Mouse (Mus musculus) urinary bladder, postnatal 4 days (tissue): ENCODE data around the gene Grm3.

Experiments used
- DNase-seq, 2 experiments: peaks; one replicate each; pipeline ENCODE4 v3.0.0; 2021 to 2022; ENCODE audit warnings: low spot score in 2 of 2

Grm3 gene

DNA sequence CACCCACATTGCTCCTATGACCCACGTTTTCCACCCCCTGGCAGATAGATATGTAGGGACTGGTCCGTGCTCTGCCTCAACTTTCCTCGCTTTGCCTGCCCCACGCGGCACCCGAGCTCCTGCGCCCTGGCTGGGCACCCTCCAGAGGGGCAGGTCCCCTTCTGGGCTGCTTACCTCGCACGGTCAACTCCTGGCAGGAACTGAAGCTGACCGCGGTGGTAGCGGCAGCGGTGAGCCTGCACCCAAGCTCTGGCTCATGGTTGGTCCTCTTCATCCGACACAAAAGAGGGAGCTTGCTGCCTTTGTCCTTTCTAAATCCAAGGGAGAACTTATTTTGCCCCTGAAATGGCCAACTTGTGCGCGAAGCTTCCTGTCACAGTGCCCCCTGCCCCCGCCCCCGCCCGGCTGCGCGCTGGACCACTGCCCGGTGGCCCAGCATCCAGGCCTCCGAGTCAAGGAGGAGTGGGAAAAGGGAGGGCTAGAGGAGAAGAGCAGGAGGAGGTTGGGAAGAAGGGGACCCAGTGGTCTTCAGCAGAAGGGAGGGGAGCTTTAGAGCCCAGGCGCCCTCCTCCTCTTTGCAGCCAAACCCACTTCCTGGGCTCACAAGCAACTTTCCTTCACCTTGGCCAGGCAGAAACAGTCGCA, at the start of gene Grm3:
TSS of gene Grm3 (minus strand) at position 215 of the 645 bp plus-strand sequence.
- DNase-seq, result no peak

GRCm38 (mm10) chr5:9755751-9756150, 30.8 kb upstream of the Grm3 start:
- no peak for DNase-seq

DNA sequence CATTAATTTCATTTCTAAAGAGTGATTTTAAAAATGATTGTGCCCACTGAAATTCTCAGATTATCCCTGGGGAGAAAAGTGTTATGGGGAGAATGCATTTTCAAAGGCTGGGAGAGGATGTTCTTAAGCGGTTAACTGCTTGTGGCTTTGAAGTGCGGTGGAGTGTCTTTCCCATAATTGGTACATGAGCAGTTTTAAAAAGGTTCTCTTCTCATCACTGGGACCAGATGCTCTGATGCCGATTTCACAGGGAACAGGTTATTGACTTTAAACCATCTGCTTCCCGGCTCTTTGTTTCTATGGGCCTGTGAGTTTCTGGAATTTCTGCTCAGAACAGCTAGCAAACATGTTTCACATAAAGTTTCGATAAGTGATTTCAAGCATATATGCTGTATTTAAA, 23.2 kb upstream of the Grm3 start:
- no peak for DNase-seq

GRCm38 (mm10) chr5:9744120-9744519, 19.1 kb upstream of the Grm3 start:
- DNase-seq, result no peak

DNA sequence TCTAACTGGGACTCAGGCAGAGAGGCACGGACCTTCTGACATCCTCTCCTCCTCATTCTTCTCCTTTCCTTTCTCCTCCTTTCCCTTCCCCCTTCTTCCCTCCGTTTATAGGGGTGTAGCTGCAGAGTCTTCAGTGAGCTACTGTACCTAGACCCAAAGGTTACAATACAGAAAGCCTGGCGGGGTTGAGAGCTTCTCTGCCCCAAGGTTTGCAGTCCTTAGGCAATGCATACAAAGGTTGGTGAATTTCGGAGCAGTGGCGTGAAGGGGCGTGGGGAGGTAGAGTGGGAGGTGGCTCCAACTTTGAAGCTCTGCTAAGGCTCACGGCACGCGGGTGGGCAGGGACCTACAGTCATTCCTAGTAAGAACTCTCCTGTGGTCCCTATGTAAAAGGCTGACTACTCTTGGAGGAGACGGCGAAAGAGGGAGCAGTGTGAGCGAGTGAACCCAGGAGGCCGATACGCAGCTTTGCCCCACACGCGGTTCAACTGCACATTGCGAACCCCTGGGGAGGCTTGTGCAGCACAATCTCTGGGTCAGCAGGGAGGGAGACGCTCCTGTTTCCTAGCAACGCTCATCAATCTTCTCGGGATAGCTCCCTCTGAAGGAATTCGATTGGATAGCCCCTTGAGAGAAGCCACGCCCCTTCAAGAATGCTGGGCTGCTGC, 765 bp upstream of the Grm3 start:
- no peak for DNase-seq

DNA sequence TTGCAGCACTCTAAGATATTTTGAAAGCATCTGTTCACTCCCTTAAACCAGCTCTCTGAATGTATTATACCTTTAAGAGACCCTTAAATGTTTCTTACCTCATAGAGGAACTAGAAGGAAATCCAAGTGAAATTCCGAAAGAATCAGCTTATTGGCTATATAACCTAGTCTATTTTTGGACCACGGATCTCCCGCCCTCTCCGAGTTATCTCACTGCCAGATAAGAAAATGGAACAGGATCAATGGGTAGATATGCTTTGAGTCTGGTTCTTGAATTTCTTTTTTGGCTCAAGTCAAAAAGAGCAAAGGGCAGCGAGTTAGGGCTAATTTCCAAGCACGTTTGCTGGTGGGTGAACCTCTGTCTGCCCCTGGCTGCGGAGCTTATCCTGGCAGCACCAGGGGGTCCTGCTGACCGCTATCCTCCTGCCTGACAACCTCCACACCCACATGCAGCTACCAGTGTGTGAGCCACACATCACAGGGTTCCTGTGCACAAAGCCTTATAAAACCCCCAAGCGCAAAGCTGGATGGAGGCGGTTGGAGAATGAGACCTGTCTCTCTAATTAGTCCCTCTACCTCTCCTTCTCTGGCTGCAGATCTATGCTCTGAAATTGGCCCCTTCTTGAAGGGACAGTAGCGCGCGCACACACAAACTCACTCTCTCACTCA, 549 bp downstream of the Grm3 start:
- no peak for DNase-seq

DNA sequence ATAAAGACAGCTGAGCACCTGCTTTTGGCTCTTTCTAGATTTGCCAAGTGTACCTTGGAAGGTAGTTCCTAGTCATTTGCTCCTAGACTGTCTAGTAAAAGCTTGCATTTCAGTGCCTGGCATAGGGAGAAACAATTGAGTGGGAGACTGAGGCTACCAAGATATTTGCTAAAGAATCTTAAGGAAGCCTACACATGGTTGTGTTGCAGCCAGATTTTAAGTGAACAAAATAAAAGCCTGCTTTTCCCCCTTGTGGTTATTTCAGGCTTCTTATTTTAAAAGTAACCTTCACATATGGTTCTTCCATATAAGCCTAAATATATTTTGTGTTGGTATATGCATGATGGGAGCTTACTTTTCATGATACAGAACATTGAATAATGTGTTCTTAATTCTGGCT, 3.8 kb downstream of the Grm3 start:
- DNase-seq, result no peak

GRCm38 (mm10) chr5:9716295-9716694, 8.7 kb downstream of the Grm3 start:
- DNase-seq, result no peak

DNA sequence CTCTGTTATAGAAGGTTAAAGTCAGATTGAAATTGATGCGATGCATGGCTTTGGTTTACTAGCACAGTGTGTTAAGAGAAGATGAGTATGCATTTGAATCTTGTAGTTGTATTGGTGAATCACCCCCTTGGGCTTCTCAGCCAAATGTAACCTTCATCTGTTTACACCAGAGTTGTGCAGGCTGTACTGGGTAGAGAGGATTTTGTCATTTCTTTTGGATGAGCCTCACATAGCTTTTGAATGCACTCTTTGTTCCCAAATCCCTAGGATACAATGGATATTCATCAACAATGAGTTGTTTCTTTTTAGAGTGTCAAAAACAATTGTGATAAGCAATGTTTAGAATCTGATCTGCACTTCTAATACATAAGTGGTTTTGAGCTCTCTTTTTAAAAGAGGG, 17.9 kb downstream of the Grm3 start:
- DNase-seq, result no peak

DNA sequence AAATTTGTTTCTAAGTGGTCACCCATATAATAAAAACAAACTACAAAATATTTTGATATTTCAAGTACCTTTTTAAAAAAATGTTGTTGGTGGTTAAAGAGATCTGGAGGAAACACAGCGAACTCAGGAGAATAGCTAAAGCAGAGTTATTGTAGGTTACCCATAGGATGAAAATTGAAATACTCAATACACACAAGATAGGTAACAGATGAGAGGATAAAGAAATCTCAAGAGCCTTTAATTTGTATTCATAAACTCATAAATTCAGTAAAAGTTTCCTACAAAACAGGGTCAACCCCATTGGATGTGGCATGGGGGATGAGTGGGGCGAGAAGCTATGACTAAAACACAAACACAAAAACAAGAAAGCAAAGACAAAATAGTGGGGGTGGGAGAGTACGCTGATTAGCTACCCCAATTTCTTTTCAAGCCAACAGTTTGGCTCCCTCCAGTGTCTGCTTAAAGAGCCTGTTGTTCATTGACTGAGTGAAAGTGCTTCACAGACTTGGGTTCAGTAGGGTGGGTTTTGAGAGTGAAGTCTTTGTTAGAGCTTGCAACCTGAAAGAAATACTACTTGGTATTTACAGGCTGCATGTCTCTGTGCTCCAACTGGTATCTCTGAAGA, 21.5 kb downstream of the Grm3 start:
- no peak for DNase-seq

GRCm38 (mm10) chr5:9702656-9703384, 22.1 kb downstream of the Grm3 start:
- no peak for DNase-seq

- DNase-seq, result no peak
These were observed 32.6 kb downstream of the Grm3 start for GRCm38 (mm10) chr5:9692333-9692732.

GRCm38 (mm10) chr5:9690599-9691242, 34.2 kb downstream of the Grm3 start:
- DNase-seq, result no peak

- no peak for DNase-seq
These were observed 34.8 kb downstream of the Grm3 start for GRCm38 (mm10) chr5:9690192-9690591.

- no peak for DNase-seq
These were observed 41.8 kb downstream of the Grm3 start for GRCm38 (mm10) chr5:9683204-9683603.

DNA sequence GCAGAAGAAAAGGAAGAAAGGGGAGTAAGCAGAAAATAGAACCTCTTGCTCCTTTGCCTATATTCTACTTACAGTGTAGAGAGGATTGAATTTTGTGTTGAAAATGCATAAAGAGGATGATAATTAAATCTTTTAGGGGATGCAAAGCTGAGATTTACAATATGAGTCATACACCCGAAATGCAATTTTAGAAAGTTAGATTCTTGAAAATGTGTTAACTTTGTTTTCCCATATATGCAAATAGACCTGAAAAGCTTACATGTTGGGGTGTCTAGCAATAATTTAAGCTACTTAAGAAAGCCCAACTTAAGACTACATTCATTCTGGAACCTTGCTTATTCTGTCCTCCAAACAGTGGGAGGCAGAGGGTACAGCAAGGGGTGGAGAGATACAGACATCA, 56.0 kb downstream of the Grm3 start:
- DNase-seq, result no peak

DNA sequence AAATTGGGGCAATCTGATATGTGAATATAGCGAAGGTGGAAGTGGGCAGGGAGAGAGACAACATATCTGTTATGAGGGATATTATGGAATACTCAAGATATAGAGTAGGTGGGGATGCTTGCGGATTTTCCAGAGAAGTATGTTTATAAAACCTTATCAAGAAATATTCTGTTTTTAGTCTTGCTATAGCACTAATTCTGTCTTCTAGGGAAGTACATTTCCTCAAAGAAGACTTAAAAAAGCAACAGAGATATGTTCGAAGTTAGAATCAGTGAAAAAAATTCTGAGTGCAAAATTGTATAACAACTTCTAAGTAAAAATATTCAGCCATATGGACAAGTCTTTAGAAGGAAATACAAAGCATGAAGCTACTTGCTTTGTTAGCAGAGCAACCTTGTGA, 61.6 kb downstream of the Grm3 start:
- DNase-seq, result no peak

DNA sequence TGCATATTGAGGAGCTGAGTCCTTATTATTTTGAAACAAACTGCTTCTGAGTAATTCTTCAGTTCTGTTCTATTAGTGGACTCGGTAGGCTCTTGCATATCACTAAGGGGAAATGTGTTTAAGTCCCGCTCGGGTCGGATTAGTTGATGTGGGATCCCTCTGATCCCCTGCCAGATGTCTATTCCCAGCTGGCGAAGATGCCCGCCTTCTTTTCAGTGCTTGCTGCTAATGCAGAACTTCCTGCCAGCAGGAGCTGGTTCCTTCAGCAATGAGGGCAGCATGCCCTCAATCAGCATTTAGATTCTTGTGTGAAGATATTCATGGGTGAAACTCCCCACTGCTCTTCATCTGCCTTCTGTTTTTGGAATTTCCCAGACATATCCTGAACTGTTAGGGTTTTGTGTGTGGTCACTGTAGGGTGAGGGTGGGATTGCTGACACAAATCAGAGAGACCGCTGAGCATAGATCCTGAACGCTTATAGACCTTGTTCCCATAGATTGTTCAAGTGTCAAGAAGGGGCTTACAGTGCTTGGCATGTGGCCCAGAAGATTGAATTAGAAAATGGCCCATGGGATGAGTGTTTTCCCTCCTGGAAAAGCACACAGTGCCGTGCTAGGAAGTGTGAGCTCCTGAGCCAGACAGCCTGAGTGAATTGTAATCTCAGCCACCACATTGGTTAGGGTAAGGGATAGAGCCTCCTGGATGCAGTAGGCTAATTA, 62.9 kb downstream of the Grm3 start:
- DNase-seq, result no peak

GRCm38 (mm10) chr5:9638612-9639011, 86.4 kb downstream of the Grm3 start:
- DNase-seq, result no peak

DNA sequence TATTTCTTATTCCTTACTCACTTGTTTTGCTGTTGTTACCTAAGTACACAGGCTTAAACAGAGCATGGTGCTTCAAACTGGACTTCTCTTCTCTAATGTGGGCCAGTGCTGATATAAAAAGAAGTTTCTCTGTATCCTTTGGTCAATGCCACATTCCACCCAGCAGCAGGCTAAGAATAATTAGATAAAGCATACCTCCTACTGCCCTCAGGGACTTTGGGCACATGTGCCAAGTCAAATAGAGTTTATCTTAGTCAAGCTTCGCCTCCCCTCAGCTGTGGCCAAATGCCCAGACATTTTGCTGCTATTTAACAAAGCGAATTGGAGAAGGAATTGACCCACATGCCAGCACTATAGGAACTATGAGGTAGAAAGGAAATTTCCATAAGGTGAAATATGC, 97.8 kb downstream of the Grm3 start:
- no peak for DNase-seq

DNA sequence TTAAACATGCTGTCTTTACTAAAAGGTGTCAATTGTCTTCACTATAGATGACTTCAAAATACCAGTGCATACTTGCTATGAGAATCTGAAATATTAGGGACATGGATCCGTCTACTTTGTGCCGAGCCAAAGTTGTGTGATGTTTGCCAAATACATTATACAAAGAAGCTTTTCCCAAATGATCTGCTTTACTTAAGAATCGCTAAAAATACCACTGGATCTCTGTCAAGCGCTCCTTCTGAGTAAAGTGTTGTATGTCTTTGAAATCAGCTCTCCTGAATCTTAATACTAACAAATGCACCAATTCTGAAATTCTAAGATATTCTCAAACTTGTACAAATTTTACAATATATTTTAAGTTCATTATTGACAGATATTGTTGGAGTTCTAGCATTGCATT, 100.6 kb downstream of the Grm3 start:
- no peak for DNase-seq
